In genomic region chr9:37430582-37430981, GRCm38 (mm10) we compare ENCODE assay signal across 8 mouse cellular contexts. TPM values are rescaled to one million over a fixed set of nuclear protein-coding genes. Genes with fewer than 3 reads are reported as not detected.
DNase-seq lines count a peak whose midpoint lies in the region; ATAC-seq and TF ChIP-seq lines count a peak whose summit lies in the region.

No protein-coding gene starts in this region.

- peak; percentile 76 for DNase-seq in c-Kit-positive CD71-positive TER-119-negative erythroid progenitor cells, embryonic 14.5 days (ENCODE audit: low read depth)
- DNase-seq in forebrain, embryonic 14.5 days (ENCODE audit: low spot score), result peak; percentile 97
- peak; percentile 90 to 95 for DNase-seq in heart, postnatal 10 days
- DNase-seq in kidney, postnatal 4 days, result peak; percentile 94
- peak; percentile 78 to 83 for DNase-seq in lung, adult 18-20 months
- DNase-seq in testis, postnatal 10 days (ENCODE audit: low spot score), result peak; percentile 94

- peaks cover 8% of the 10 kb centered on the region for H3K27me3 ChIP-seq in ES-Bruce4 (ENCODE audit: control insufficient read depth, insufficient read depth, low read length, poor library complexity, severe bottlenecking)
- peaks cover 39% of the 10 kb centered on the region for H3K27me3 ChIP-seq in forebrain, embryonic 14.5 days (replicated peaks; ENCODE audit: control insufficient read depth, insufficient read depth, low read length)
- H3K27me3 ChIP-seq in neural tube, embryonic 15.5 days (replicated peaks), result peaks cover 73% of the 10 kb centered on the region

- H3K9ac ChIP-seq in ES-Bruce4 (ENCODE audit: low read depth, poor library complexity, severe bottlenecking), result no peak overlapping the region
- H3K9ac ChIP-seq in forebrain, embryonic 14.5 days (ENCODE audit: low read length), result no peak overlapping the region
- no peak overlapping the region for H3K9ac ChIP-seq in neural tube, embryonic 15.5 days (replicated peaks)

- H3K9me3 ChIP-seq in ES-Bruce4 (replicated peaks; ENCODE audit: control insufficient read depth, insufficient read depth, low read length, poor library complexity, severe bottlenecking), result no peaks in the 10 kb centered on the region
- no peaks in the 10 kb centered on the region for H3K9me3 ChIP-seq in forebrain, embryonic 14.5 days (replicated peaks; ENCODE audit: control insufficient read depth, low read length)
- H3K9me3 ChIP-seq in neural tube, embryonic 15.5 days (replicated peaks), result no peaks in the 10 kb centered on the region

- no peak overlapping the region for H3K4me3 ChIP-seq in ES-Bruce4 (ENCODE audit: low read depth, low read length)
- no peak overlapping the region for H3K4me3 ChIP-seq in forebrain, embryonic 14.5 days (ENCODE audit: low read depth, low read length)
- H3K4me3 ChIP-seq in neural tube, embryonic 15.5 days (replicated peaks), result peak overlapping the region; percentile 18

- H3K27ac ChIP-seq in ES-Bruce4 (ENCODE audit: insufficient read depth, low read length), result no peak overlapping the region
- no peak overlapping the region for H3K27ac ChIP-seq in forebrain, embryonic 14.5 days (ENCODE audit: low read depth, low read length)
- no peak overlapping the region for H3K27ac ChIP-seq in neural tube, embryonic 15.5 days (replicated peaks)

- under 1% methylated on average over 12 of the region's 12 CpGs for WGBS in forebrain, embryonic 14.5 days
- WGBS in neural tube, embryonic 15.5 days, result 1% methylated on average over 12 of the region's 12 CpGs

- TF ChIP-seq EP300 in ES-Bruce4 (IDR thresholded peaks at IDR 0.05; ENCODE audit: insufficient read depth, low read depth, low read length), result 0 out of 2 replicates have a peak, but pooled peaks have one; percentile 37

- ATAC-seq in forebrain, embryonic 14.5 days, result peak; percentile 76
- ATAC-seq in neural tube, embryonic 15.5 days (ENCODE audit: low FRiP score), result peak; percentile 88

- H3K4me1 ChIP-seq in ES-Bruce4 (ENCODE audit: control insufficient read depth, insufficient read depth, low read length), result peaks cover 2% of the 10 kb centered on the region
- peaks cover 11% of the 10 kb centered on the region for H3K4me1 ChIP-seq in forebrain, embryonic 14.5 days (ENCODE audit: control insufficient read depth, insufficient read depth, low read length)
- H3K4me1 ChIP-seq in neural tube, embryonic 15.5 days, result peaks cover 38% of the 10 kb centered on the region

- no peaks in the 10 kb centered on the region for H3K36me3 ChIP-seq in ES-Bruce4 (ENCODE audit: control insufficient read depth, insufficient read depth, low read length, poor library complexity, severe bottlenecking)
- H3K36me3 ChIP-seq in forebrain, embryonic 14.5 days (ENCODE audit: control insufficient read depth, insufficient read depth, low read length), result no peaks in the 10 kb centered on the region
- H3K36me3 ChIP-seq in neural tube, embryonic 15.5 days, result no peaks in the 10 kb centered on the region

- intact Hi-C loops in heart, postnatal 10 days (cut with DNase I), result loop anchor here (1.0 to 2.0 kb wide), 3 partner anchors 30 to 502 kb away; no protein-coding TSS in a partner anchor

- peak overlapping the region; percentile 44 for H3K4me2 ChIP-seq in forebrain, embryonic 14.5 days (ENCODE audit: low read length)
- H3K4me2 ChIP-seq in neural tube, embryonic 15.5 days, result peak overlapping the region; percentile 58

- no peak for TF ChIP-seq POLR2A in ES-Bruce4 (IDR thresholded peaks at IDR 0.05; ENCODE audit: insufficient read depth, low read length)

- peak; percentile 86 for TF ChIP-seq CTCF in ES-Bruce4 (IDR thresholded peaks at IDR 0.05; ENCODE audit: low read depth, low read length)

RNA-seq across cellular contexts. Expression of gene Robo3, which starts 2.5 kb away (rescaled TPM):
- polyA plus RNA-seq in ES-Bruce4 (2011; ENCODE audit: insufficient read depth, insufficient read length, low read depth, missing spikeins), result 1.5 and 1.7 TPM in 2 replicates
- polyA plus RNA-seq in forebrain, embryonic 14.5 days (2014; fragmentation: Nextera tagmentation; extraction: Ambion mirVana), result 2.5 and 2.6 TPM in 2 replicates
- total RNA-seq in heart, postnatal 10 days (2021), result not detected
- 4.8 and 8.7 TPM in 2 replicates for polyA plus RNA-seq in neural tube, embryonic 15.5 days (2015; fragmentation: Nextera tagmentation; extraction: Ambion mirVana)

RNA-seq across cellular contexts. Expression of gene Robo4, which starts 28.9 kb away (rescaled TPM):
- 0.64 TPM in 1 of 2 replicates, not detected in the other for polyA plus RNA-seq in ES-Bruce4 (2011; ENCODE audit: insufficient read depth, insufficient read length, low read depth, missing spikeins)
- polyA plus RNA-seq in forebrain, embryonic 14.5 days (2014; fragmentation: Nextera tagmentation; extraction: Ambion mirVana), result 3.3 and 3.7 TPM in 2 replicates
- total RNA-seq in heart, postnatal 10 days (2021), result 10 to 100 TPM; 40.9 to 50.6 TPM
- 5.4 and 6.2 TPM in 2 replicates for polyA plus RNA-seq in neural tube, embryonic 15.5 days (2015; fragmentation: Nextera tagmentation; extraction: Ambion mirVana)

RNA-seq across cellular contexts. Expression of gene Msantd2, which starts 58.5 kb away (rescaled TPM):
- polyA plus RNA-seq in ES-Bruce4 (2011; ENCODE audit: insufficient read depth, insufficient read length, low read depth, missing spikeins), result 85.4 and 85.6 TPM in 2 replicates
- 29.2 and 33.6 TPM in 2 replicates for polyA plus RNA-seq in forebrain, embryonic 14.5 days (2014; fragmentation: Nextera tagmentation; extraction: Ambion mirVana)
- 10 to 100 TPM; 11.7 to 16.4 TPM for total RNA-seq in heart, postnatal 10 days (2021)
- polyA plus RNA-seq in neural tube, embryonic 15.5 days (2015; fragmentation: Nextera tagmentation; extraction: Ambion mirVana), result 27.6 and 30.7 TPM in 2 replicates
